Mouse (Mus musculus) liver, postnatal 0 days (tissue): ENCODE results near the gene Gm1979.
"Not testable (repeated sequence)": the region's sequence is repeated elsewhere in the genome, so short reads cannot be mapped to it uniquely, and the experiment has no call there.

Source experiments
- CTCF ChIP-seq: sonication (generic); IDR thresholded peaks from 2 replicates; pipeline ENCODE4 v1.5.1; 2016; ENCODE audit warnings: antibody characterized with exemption, low read depth
- EP300 ChIP-seq: IDR thresholded peaks from 2 replicates; pipeline ENCODE4 v1.6.1; 2016; ENCODE audit warnings: antibody characterized with exemption, low read depth, mild to moderate bottlenecking

DNA sequence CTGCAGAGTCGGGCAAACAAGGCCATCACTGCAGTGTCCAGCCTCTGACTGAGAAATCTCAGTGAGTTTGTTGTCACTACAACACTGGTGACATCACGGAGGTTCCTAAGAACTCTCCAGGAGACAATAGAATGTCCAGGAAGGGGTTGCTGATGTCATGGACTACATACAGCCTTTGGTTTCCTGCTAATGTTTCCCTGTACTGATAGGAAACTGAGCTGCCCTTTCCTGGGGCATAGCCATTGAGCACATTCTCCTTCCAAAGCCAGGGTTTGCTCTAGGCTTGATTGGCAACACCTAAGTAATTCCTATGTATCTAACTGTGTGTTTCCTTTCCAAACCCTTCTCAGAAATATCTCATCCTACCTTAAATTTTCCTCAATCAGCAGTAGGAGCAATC is 32.0 kb downstream of the Gm1979 start, which contains the start of gene Gm21680:
- not testable (repeated sequence) for TF ChIP-seq EP300, CTCF
